Mouse (Mus musculus): ENCODE data around the gene Hlcs.

Hlcs gene

GRCm38 (mm10) chr16:94289138-94290072, 24.0 kb downstream of the Hlcs start:
- no peak for DNase-seq

- DNase-seq = no peak
Measured at GRCm38 (mm10) chr16:94287826-94288225, 25.5 kb downstream of the Hlcs start.

- no peak for DNase-seq
Measured at GRCm38 (mm10) chr16:94283972-94284371, 29.4 kb downstream of the Hlcs start.

- no peak for DNase-seq
Measured at GRCm38 (mm10) chr16:94270826-94271225, 42.5 kb downstream of the Hlcs start.

GRCm38 (mm10) chr16:94269635-94270034, 43.7 kb downstream of the Hlcs start:
- DNase-seq = peak in 1 of 2 experiments; percentile 31

GRCm38 (mm10) chr16:94268205-94268604, 45.2 kb downstream of the Hlcs start:
- DNase-seq = no peak

- DNase-seq = no peak
Measured at GRCm38 (mm10) chr16:94264611-94265010, 48.8 kb downstream of the Hlcs start.

- DNase-seq = no peak
Measured at GRCm38 (mm10) chr16:94262501-94262900, 50.9 kb downstream of the Hlcs start.

GRCm38 (mm10) chr16:94260938-94261630, 52.3 kb downstream of the Hlcs start:
- DNase-seq = no peak

GRCm38 (mm10) chr16:94258366-94259310, 54.7 kb downstream of the Hlcs start:
- peak; percentile 64 to 72 for DNase-seq

- no peak for DNase-seq
Measured at GRCm38 (mm10) chr16:94255592-94255991, 57.8 kb downstream of the Hlcs start.

- DNase-seq = no peak
Measured at GRCm38 (mm10) chr16:94255035-94255434, 58.3 kb downstream of the Hlcs start.

GRCm38 (mm10) chr16:94254415-94254891, 58.9 kb downstream of the Hlcs start:
- DNase-seq = peak; percentile 63 to 71

GRCm38 (mm10) chr16:94253671-94254414, 59.5 kb downstream of the Hlcs start:
- no peak for DNase-seq

- no peak for DNase-seq
Measured at GRCm38 (mm10) chr16:94251756-94252155, 61.6 kb downstream of the Hlcs start.

GRCm38 (mm10) chr16:94250640-94251349, 62.6 kb downstream of the Hlcs start:
- no peak for DNase-seq

GRCm38 (mm10) chr16:94250136-94250535, 63.2 kb downstream of the Hlcs start:
- DNase-seq = no peak

- no peak for DNase-seq
Measured at GRCm38 (mm10) chr16:94249666-94250065, 63.7 kb downstream of the Hlcs start.

- no peak for DNase-seq
Measured at GRCm38 (mm10) chr16:94248721-94249120, 64.7 kb downstream of the Hlcs start.

GRCm38 (mm10) chr16:94246976-94247375, 66.4 kb downstream of the Hlcs start:
- DNase-seq = no peak
